Mouse (Mus musculus) T-helper 2 cell (primary cell): Measurements from ENCODE around the gene Vmn1r39.
"Not testable (repeated sequence)": the region's sequence is repeated elsewhere in the genome, so short reads cannot be mapped to it uniquely, and the experiment has no call there.

Experiments
- in situ Hi-C: fragments of 300-600 bp; cut with MboI, MseI; formaldehyde crosslinking; loops from one replicate; pipeline ENCODE4 v1.15.1; 2025; ENCODE audit warnings: high pct_unique_total_duplicates

Vmn1r39 gene

GRCm38 (mm10) chr6:66810509-66810908 is at the start of gene Vmn1r39:
Gene Vmn1r39, minus strand, starts transcription at chr6:66810609.
- in situ Hi-C loops, result no loop called here

- in situ Hi-C loops, result no loop called here
Measured at GRCm38 (mm10) chr6:66859391-66859790, 49.0 kb upstream of the Vmn1r39 start.

GRCm38 (mm10) chr6:66858356-66858755 is 47.9 kb upstream of the Vmn1r39 start:
- in situ Hi-C loops, result no loop called here

- in situ Hi-C loops, result no loop called here
Measured at GRCm38 (mm10) chr6:66856236-66856635, 45.8 kb upstream of the Vmn1r39 start.

GRCm38 (mm10) chr6:66848936-66849335 is 38.5 kb upstream of the Vmn1r39 start:
- in situ Hi-C loops, result no loop called here

GRCm38 (mm10) chr6:66840631-66841030 is 30.2 kb upstream of the Vmn1r39 start:
- in situ Hi-C loops, result not testable (repeated sequence)

- in situ Hi-C loops, result no loop called here
Measured at GRCm38 (mm10) chr6:66836932-66837331, 26.5 kb upstream of the Vmn1r39 start.

GRCm38 (mm10) chr6:66806311-66806710 is 4.1 kb downstream of the Vmn1r39 start:
- in situ Hi-C loops, result no loop called here

GRCm38 (mm10) chr6:66805713-66806112 is 4.7 kb downstream of the Vmn1r39 start:
- in situ Hi-C loops, result no loop called here

GRCm38 (mm10) chr6:66782527-66782926 is 27.9 kb downstream of the Vmn1r39 start, which contains the start of gene Vmn1r38:
Gene Vmn1r38, minus strand, starts transcription at chr6:66782627.
- in situ Hi-C loops, result not testable (repeated sequence)
